Mouse (Mus musculus) adrenal gland, adult 2 months (tissue): ENCODE data around the gene Ptch2. TPM values are rescaled to one million over a fixed set of nuclear protein-coding genes. Genes with fewer than 3 reads are reported as not detected.

ENCODE experiments used
- DNase-seq: peaks from one replicate; pipeline ENCODE4 v3.0.0; 2021
- polyA plus RNA-seq: library from polyadenylated mRNA; depleted of rRNA; stranded (reverse); fragments of >200 nt; gene quantifications from 2 replicates; pipeline ENCODE4 v1.2.3, GENCODE M21; 2012
- total RNA-seq, 2 experiments: library from RNA; stranded (reverse); gene quantifications; 2 replicates each; pipeline ENCODE4 v1.2.3; 2021

Ptch2 gene
- total and polyA plus RNA-seq, 3 experiments = 2.8 to 24.4 (median 6.5) TPM

- DNase-seq = no peak
Observed at GRCm38 (mm10) chr4:117127991-117128686, 32.3 kb downstream of the Ptch2 start.

DNA sequence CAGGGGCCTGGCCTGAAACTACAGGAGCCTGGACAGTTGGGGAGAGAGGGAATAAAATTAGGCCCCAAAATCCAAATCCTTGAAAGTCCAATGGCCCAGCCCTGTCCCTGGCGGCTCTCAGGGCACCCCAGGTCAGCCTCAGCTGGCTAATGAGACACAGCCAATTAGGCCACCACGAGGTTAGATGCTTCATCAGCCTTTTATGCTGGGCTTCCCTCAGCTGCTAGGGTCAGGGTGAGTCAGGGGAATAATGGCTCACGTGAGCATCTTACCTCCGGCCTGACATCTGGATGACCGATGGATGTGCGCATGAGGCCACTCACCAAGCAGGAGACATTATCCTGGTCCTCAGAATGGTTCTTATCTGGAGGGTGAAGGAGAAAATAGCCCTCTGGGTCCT is 34.9 kb downstream of the Ptch2 start:
- DNase-seq = no peak

GRCm38 (mm10) chr4:117131198-117131597 is 35.3 kb downstream of the Ptch2 start:
- no peak for DNase-seq

- no peak for DNase-seq
Observed at GRCm38 (mm10) chr4:117131890-117132793, 36.3 kb downstream of the Ptch2 start.

GRCm38 (mm10) chr4:117132794-117133143 is 36.9 kb downstream of the Ptch2 start:
- DNase-seq = no peak

DNA sequence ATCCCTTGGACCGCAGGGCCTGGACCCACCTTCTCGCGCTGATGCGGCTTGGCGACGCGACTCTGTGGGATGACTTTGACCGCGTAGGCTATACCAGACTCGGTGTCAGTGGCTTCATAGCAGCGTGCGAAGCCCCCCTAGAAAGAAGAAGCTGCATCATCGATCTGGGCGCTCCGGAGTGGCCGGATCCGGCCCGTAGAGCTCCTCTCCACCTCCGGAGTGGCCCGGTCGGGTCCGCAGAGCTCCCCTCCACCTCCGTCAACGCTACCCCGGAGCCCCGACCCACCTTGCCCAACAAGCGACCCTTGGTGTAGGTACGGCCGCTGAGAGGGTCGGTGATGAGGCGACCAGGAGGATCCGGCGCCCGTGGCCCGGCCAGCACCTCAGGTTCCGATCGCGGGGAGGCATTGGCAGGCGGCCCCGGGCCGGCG is 37.5 kb downstream of the Ptch2 start:
- DNase-seq = no peak

DNA sequence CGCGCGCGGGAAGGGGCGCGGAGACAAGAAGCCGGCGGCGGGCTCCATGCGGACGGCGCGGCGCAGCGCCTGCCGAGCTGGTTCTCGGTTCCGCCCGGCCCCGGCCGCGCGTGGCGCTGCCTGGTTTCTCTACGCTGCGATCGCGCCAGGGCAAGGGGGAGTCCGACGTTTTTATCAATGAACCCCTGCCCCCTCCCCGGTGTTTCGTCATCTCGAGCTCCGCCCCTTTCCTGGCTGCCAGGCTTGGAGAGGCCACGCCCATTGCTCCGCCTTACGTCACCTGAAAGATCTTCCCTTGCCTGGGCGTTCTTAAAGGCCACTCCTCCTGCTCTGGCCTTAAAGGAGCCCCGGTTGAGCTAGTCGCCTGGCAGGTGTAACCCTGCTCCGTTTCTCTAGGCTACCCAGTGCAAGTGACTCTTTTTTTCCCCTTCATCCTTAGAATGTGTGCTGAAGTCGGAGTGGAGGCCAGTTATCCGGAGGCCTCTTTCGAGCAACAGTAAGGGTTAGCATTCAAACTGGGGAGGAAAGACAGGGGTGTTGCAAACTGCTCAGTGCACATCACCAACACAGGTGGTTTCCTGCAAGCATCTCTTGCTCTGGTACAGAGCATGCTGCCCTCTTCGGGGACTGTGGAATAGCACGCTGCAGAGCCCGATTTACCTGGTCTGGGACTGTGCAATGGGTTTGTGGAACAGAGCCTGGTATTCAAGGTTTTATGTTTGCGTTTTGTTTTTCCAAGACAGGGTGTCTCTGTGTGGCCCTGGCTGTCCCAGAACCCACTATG is 38.1 kb downstream of the Ptch2 start, which contains the start of gene Plk3:
TSS of gene Plk3 (minus strand) at position 147 of the 784 bp plus-strand sequence.
- peak; percentile 98 for DNase-seq

DNA sequence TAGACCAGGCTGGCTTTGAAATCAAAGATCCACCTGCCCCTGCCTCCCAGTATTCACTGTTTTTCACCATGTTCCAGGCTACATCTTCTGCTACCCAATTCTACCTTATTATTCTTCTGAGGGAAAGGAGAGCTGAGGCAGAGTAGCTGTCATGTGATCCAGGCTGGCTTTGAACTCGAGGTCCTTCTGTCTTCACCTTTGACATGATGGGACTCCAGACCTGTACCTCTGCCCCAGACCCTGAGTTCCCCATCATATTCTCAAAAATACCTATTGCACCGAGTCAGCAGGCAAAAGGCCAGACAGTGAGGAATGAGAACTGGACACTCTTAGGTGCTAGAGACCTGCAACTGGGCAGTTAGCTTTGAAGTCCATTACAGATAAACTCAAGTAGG is 38.7 kb downstream of the Ptch2 start:
- no peak for DNase-seq

GRCm38 (mm10) chr4:117136034-117136433 is 40.2 kb downstream of the Ptch2 start:
- DNase-seq = peak; percentile 91

DNA sequence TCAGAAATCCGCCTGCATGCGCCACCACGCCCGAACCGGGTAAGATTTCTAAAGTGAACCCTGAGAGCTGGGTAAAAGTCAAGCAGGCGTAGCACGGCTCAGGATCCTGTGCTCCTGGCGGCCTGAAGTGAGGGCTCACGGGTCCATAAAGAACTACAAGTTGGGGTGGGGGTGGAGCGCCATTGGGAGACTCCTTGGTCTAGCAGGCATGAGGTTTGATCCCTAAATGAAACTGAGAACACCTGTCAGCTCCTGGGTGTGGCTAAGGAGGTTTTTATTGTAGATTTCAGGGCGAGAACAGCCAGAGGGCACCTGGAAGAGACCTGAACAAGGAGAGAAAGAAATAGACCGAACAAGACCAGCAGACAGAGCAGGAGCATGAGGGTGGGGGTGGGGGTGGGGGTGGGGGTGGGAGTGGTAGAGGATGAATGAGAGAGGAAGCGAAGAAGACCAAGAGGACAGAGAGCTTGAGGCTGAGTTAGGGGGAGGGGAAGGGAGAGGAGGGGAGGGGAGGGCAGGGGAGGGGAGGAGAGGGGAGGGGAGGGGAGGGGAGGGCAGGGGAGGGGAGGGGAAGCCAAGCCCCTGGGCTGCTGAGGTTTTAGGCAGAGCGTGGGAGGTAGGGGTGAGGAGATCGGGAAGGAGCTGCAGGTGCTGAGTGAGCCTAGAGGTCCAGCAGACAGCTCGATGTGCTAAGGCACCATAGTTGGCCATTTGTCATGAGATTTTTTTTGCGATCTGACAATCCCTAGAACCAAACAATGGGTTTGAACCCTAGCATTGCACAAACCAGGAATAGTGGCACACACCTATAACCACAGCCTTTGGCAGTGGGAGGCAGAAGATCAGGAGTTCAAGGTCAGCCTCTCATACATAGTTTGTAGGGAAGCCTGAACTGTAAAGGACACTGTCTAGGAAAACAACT is 42.7 kb downstream of the Ptch2 start:
- DNase-seq = no peak

- peak; percentile 50 for DNase-seq
Observed at GRCm38 (mm10) chr4:117139217-117139612, 43.3 kb downstream of the Ptch2 start.

DNA sequence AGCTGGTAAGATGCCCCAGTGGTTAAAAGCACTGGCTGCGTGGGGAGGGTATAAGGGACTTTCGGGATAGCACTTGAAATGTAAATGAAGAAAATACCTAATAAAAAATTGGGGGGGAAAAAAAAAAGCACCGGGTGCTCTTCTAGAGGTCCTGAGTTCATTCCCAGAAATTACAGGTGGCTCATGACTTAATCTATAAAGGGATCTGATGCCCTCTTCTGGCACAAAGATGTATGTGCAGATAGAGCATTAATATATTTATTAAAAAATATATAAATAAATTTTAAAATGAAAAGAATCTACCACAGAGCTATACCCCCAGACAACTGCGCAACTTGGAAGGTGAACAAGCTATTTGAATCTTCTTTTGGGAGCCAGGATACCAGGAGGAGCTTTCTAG is 44.7 kb downstream of the Ptch2 start:
- DNase-seq = no peak

DNA sequence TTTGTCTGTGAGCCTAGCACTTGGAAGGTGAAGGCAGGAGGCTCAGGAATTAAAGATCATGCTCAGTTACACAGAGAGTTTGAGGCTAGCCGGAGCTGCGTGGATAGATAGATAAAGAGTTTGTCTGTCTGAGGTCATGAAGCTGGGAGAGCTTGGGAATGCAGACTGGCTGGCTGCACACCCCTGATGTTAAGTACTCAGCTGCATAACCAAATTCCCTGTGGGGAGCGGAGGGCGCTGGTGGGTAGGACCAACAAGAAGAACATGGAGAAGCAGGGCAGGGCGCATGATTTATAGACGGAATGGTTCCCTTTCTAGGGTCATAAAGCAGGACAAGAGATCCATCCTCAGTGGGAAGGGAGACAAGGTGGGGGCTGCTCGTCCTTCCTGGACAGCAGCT is 47.1 kb downstream of the Ptch2 start:
- DNase-seq = no peak

- DNase-seq = no peak
Observed at GRCm38 (mm10) chr4:117145248-117145647, 49.4 kb downstream of the Ptch2 start.

DNA sequence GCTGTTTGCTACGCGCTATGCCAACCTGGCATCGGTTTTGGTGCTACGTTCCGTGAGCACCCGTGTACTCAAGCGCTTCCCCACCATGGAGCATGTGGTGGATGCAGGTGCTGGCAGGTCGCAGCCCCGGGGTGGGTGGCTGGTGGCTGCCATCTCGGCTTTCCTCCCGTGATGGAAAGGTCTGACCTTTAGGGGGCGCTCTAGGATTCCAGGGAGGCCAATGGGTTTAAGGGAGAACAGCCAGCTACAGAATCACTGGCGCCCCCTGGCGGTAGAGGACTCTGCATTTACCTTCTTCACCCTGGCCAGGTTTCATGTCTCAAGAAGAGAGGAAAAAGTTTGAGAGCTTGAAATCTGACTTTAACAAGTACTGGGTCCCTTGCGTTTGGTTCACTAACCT is 50.3 kb downstream of the Ptch2 start:
- peak; percentile 84 for DNase-seq

- DNase-seq = no peak
Observed at GRCm38 (mm10) chr4:117148047-117148713, 52.3 kb downstream of the Ptch2 start.

- DNase-seq = no peak
Observed at GRCm38 (mm10) chr4:117148815-117149214, 52.9 kb downstream of the Ptch2 start.

DNA sequence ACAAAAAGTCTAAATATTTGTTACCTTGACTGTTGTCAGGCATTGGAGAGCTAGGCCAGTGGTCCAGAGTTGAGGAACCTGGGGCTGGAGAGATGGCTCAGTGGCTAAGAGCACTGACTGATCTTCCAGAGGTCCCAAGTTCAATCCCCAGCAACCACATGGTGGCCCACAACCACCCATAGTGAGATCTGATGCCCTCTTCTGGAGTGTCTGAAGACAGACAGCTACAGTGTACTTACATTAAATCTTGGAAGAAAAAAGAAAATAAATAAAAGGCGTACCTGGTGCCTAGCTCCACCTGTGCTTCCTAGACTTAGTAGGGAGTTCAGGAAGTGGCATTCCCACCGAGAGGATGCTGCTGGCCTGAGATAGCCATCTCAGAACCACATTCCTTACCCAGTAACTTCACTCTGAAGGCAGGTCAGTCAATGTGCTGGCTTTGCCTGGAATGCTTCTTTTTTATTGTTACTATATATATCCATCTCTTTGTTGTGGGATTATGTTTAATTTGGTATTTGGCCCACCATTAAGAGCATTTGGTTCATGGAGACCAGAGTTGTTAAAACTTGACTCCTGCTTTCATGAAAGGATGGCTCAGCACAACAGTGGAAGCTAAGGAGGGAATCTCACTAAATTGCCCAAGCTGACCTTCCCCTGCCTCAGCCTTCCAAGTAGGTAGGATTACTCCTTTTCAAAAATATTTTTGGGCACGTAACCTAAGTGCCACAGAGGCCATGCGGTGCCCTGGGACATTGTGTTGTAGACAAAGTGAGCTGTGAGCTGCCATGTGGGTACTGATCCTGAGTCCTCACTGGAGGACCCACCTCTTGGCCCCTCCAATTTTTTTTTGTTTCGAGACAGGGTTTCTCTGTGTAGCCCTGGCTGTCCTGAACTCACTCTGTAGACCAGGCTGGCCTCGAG is 53.7 kb downstream of the Ptch2 start:
- no peak for DNase-seq

DNA sequence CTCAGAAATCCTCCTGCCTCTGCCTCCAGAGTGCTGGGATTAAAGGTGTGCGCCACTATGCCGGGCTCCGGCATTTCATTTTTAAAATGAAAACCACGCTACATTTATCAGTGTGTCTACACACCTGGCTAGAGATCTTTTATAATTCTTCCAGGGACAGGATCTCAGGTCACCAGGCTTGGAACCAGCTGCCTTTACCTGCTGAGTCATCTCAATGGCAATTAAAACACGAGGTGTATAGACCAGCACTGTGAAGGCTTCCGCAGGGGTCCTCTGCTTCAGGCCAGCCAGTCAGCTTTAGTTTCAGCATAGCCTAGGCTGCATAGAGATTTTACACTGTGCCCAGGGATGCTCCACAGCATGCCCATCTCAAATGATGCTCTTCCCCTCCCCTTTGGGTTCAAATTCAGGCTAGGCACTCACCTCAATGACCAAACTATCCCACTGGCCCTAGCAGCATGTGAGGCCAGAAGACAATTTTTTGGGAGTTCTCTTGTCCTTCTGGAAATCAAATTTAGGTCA is 54.4 kb downstream of the Ptch2 start:
- DNase-seq = no peak
